Mouse (Mus musculus) liver (tissue): ENCODE measurements around the gene Arih2.

ENCODE experiments used
- DNase-seq: peaks from one replicate; pipeline ENCODE4 v3.0.0-alpha.2; 2020; ENCODE audit warnings: mixed read lengths

Arih2 gene

DNA sequence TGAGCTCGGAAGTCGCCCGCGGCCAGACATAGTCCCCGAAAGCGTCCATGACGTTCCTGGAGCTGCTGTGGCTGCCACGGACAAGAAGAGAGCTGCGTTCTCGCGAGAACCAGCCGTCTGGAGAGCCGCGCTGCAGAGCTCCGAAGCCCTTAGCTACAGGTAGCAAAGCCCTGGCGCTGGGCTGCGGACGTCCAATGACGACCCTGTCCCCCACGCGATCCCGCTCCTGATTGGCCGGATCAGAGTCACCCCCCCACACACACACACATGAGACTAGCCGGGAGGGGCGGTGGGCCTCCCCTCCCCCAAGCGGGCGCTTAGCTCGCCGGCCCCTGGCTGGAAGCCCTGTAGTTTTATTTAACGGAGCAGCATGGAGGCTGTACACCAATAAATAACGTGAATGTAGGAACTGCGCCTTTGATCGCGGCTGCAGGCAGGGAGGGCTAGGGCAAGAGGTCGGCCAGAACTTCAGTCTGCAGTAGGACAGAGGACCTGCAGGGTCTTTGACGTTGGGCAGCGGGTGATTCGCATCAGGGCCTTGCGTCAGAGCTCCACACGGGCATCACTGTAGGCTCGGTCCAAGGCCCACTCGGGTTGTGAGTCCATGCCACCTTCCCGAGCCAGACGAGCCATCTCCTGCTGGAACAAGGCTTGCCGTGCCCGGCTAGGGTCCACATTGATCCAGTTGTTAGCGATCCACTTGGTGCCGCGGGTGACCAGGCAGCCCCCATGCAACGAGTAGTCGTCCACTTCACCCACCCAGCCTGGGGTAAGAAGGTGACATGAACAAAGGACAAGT, 70.4 kb downstream of the Arih2 start, which contains the start of gene Wdr6:
Wdr6 (minus strand) TSS at position 195 of the 799 bp plus-strand sequence.
- DNase-seq = peak; percentile 92

DNA sequence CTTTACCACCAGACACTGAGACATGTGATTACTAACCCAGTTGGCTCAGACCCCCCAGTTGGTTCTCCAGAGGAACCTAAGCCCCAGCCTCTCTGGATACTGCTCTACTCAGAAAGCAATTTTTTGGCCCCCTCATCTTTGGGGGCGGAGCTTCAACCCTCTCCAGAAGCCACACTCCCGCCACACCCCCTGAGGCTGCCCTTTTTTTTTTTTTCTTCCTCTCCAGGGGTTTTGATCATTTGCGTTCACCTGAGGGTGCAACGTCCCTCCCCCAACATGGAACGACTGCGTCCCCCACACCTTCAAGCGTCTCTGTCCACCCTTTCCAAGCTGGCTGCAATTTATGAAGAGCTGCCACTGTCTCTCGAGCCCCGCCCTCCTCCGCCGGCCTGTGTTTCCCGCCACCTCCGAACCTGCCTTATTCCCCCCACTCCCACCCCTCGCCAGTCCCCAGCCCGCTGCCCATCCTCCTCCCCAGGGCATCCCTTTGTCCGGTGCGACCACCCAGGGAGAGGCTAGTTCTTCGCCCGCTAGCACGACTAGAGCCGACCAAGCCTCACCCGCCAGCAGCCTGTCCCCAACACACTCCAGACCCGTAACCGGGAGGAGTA, 71.1 kb downstream of the Arih2 start:
- peak; percentile 57 for DNase-seq

DNA sequence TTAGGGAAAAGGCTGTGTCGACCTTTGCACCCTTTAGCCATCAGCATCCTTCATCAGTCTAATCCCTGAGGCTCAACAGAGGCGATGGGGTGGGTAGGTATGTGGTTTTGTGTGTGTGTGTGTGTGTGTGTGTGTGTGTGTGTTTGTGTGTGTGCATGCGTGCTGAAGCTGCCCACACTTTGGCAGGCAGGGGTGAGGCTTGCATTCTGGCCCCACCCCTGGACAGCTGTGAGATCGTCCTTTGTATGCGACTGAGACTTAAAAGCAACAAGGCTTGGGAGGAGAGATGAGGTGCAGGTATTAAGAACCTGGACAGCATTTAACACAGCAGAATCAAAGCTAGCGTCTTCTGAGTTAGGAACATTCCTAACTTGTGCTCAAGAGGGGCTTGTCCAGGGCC, 72.2 kb downstream of the Arih2 start:
- no peak for DNase-seq

DNA sequence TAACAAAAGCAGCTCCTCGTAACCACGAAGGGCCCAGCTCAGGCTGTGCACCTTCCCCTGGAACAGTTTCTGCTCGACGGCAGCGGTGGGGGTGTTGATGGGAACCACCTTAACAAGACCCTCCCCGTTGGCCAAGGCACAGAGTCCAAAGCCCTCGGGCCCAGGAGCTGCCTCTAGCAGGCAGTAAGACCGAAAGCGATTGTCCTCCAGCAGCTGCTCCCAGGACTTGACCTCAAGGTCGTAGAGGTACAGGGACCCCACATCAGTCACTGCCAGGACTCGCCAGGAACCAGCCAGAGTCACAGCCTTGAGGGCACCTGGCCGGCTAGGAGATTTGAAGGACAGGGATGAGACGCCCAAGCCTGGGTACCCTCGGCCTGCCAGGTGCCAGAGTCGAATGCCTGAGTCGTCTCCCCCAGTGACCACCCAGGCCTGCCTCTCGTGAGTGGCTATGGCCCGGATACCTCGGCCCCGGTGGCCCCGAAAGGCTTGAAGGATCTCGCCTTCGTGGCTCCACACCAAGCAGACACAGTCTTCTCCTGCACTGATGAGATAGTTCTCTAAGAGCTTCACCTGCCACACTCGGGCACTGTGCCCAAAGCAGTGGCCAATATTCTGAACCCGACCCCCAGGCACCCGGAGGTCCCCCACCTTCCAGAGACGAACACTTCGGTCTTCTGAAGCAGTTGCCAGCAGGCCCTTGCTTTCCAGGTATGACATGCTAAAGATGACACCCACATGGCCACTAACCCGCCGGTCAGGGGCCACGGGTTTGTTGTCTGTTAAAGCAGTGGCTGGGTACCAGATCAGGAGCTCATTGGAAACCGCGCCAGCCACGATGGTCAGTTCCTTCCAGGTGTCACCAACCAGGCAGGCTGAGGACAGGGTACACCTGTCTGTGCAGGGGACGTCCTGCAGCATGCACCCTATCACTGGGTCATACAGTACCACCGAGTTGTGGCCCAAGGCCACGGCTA, 73.6 kb downstream of the Arih2 start:
- DNase-seq = no peak

DNA sequence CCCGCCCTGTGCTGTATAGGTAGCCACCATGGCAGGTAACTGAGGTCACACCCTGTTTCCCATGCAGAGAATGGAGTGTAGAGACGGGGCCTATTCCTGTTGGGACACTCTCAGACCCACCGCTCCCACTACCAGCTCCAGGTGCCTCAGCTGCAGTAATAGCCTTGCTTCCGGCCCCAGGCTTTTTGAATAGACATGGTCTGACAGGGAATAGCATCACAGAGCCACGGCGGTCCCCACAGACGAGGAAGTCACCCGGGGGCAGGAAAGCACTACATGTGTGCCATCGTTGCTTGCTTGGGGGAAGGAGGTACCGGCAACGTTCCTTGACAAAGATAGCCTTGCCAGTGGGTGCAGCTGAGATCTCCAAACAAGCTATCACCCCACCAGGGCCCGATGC, 74.3 kb downstream of the Arih2 start:
- DNase-seq = no peak

DNA sequence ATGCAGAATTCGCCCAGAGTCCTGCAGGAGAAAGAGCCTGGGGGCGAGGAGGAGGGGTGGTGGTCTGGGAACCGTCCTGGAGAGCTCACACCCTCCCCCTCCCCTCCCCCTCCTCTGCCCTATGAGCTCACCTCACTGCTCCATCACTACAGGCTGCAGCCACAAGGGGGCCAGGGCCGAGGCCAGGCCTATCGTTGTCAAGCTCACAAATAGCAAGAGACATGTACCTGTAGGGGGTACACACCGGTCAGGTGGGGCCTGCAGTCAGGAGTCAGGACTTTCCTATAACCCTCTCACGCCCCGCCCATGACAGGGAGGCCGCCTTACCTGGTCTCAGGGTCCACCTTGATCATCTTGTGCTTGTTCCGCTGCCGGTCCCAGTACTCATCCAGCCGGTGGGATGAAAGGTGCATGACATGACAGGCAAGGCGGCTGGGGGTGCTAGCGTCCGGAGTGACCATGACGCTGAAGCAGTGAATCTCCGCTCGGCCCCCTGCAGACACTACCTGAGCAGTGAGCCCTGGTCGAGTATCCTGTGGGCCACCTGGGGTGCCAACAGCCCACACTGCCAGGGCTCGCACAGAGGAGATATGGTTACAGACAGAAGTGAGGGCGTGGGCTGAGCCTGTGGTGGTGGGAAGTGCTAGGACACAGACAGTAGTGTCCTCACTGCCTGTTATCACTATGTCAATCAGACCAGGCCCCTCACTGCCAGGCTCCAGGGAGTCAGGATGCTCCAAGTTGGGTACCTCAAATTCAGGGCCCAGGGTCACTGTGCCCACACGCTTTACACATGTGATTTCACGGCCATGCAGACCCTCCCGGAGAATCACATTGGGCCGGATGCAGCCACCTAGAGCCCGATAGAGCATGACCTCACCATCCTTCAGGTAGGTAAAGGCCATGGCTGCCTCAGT, 75.2 kb downstream of the Arih2 start:
- DNase-seq = peak; percentile 63

DNA sequence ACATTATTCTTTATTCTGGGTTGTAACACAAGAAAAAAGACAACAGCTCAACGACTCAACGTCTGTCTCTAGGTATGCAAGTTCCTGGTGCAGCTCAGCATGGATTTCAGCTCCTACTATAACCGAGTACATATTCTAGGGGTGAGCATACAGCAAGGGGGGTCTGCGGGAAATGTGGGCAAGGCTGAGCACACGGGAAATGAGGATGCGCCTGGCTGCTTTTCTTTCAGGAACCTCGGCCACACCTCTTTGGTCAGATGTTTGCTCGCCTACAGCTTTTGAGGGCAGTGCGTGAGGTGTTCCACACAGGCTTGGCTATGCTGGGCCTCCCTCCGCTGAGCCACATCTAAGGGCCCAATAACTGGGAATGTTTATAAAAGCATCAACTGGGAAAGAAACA, 76.9 kb downstream of the Arih2 start:
- no peak for DNase-seq

DNA sequence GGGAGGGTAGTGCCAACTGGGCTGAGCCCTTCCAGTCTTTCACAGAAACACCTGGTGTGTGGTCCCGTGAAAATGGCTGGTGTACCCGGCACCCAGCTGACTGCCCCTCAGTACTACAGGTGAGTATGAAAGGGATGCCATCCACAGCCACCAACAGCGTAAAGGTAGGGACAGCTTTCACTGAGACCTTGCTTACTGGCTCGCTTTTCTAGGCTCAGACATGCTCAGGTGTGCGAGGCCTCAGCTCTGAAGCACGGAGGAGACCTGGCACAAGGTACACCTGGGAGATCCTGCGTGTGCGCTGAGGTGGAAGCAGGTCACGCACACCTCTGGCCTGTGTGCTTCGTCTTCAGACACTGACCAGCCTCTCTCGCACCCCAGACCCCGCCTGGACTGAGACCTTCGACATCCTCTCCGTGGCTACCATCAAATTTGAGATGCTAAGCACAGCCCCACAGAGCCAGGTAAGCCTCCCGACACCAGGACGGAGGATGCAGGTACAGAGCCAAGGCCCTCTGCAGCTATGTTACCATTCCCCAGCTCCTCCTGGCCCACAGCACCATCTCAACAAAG, 77.7 kb downstream of the Arih2 start:
- DNase-seq = no peak

DNA sequence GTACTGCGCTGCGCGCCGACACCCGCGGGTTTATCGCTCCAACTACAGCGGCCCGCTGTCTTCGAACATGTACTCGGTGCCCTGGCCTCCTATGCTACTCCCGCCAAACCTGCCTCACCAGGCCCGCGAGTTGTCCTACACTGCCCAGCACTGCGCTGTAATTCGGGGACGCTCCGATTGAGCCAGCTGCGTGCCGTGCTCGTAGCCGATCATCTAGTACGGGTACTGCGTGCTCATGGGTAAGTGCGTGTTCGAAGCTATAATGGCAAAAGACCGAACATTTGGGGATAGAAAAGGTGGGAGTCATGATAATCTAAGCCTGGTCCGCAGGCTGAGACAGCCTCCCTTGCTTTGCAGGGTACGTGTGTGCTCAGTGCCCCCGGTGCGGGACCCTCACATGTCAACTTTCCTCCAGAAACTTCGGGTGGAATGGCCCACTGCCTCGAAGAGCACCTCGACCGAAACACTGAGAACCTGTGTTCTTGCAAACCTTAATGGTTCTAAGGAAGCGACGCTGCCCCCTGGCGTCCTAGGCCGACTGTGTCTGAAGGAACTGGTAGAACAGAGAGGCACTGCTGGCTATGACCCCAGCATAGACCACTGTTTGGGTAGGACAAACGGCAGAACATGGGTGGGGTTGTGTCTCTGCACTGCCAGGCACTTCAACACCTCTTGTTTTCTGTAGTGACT, 78.8 kb downstream of the Arih2 start:
- DNase-seq = peak; percentile 89

DNA sequence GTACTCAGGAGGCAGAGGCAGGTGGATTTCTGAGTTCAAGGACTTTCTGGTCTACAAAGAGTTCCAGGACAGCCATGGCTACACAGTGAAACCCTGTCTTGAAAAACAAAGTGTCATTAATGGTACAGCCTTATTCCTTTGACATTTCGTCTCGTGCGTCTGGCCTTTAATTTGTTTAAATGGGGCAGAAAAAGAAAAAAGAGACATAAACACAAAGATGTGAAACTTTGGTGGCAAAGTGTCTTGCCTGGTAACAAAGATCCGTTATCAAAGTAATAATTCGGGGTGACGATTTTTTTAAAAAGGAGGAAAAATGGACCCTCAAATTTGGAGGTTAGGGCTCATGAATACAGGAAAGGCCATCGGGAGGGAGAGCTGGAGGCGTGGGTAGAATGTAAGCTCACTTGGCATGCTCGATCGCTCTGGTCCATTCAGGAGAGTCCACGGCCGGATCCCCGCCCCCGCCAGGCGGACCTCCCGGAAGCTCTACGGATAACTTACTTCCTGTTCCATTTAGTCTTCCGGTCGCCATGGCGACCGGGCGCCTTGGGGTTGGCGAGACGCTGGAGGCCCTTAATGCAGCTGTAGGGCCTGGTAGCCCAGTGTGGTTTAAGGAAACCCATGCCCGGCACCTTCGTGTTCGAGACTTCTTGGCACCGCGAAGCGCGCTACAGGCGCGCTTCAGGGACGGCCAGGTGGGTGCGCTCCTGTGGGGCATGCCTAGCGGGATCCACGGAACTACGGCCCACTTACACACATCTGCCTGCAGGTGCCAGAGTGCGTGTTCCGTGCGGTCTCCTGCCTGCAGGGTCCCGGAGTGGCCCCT, 79.6 kb downstream of the Arih2 start, which contains the start of gene Dalrd3:
Dalrd3 (plus strand) TSS at position 506 of the 826 bp plus-strand sequence.
- DNase-seq = peak; percentile 94

DNA sequence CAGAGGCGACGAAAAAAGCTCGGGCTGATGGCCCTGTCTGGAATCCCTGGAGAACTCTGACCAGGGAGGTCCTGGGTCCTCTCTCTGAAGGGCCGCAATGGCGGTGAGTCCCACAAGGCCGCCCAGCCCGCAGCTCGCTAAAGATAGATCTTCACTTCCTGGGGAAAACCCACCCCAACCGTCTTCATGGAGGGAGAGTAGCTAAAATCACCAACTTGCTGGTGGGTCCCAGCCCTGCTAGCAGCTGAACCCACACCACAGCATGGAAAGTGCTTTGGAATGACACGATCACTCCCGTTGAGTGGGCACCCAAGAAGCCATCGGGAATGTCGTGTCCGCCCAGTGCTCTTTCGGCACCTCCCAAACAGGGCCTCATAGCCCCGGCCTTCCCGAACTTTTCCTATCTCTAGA, 80.7 kb downstream of the Arih2 start:
- DNase-seq = no peak

DNA sequence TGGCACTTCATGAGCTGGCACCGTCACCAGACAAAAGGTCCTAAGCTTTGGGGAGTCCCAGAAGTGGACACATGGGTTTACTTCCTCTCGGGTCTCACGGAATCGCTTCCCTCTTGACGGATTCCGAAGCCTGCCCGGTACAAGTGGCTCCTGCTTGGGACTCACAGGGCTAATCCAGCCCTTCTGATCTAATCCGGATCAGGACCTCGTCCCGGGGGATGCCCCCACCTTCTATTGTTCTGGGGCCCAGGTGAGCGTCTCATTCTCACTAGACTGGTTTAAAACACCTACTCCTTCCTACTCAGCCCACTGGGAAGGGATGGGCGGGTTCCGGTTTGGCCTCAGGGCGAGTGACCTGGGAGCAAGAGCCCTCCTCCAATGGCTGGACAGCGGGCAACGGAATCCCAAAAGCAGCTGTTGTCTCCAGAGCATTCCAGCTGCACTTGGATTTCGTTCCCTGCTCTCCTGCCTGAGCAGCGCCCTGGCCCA, 81.2 kb downstream of the Arih2 start:
- peak; percentile 50 for DNase-seq

DNA sequence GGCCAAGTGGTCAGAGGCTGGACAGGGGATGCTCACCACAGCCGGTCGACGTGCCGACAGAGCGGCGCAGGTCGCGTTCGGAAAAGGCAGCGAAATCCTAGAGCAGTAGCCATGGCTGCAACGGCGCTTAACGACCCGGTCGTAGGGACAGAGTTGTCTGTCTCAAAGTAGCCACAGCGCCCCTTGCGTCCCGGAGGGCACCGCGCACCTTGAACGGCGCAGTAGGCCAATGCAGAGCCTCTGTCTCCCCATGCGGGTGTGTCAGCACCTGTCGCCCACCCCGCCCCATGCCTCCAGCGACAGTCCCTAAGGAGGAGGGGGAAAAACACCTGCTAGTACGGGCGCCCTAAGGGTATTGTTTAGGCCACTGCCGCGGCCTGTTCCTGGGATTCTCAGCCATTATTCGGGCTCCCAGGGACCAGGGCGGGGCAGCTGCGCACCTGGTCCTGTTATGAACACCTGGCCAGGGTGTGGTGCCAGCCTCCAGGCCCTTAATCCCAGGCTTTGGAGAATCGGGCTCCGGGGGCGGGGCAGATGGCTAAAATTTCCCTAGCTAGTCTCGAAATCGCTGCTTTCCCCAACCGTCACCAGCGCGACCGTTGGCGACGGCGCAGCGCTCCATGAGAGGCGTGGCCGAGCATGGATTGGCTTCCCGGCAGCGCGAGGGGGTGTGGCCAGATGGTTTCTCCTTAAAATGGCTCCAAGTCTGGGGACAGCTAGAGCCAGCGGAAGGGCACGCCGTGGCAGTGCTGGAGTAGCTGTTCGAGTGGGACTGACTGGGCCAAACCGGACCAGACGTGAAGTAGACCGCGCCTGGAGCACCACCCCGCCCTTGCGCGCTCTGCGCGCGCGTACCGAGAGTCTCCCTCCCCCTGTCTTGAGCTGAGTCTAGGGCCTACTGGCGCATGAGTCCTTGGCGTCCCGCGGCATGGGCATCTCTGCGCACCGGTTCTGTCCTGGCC, 82.1 kb downstream of the Arih2 start, which contains the start of gene Ndufaf3:
Ndufaf3 (minus strand) TSS at position 620 of the 962 bp plus-strand sequence.
- DNase-seq = peak; percentile 97

DNA sequence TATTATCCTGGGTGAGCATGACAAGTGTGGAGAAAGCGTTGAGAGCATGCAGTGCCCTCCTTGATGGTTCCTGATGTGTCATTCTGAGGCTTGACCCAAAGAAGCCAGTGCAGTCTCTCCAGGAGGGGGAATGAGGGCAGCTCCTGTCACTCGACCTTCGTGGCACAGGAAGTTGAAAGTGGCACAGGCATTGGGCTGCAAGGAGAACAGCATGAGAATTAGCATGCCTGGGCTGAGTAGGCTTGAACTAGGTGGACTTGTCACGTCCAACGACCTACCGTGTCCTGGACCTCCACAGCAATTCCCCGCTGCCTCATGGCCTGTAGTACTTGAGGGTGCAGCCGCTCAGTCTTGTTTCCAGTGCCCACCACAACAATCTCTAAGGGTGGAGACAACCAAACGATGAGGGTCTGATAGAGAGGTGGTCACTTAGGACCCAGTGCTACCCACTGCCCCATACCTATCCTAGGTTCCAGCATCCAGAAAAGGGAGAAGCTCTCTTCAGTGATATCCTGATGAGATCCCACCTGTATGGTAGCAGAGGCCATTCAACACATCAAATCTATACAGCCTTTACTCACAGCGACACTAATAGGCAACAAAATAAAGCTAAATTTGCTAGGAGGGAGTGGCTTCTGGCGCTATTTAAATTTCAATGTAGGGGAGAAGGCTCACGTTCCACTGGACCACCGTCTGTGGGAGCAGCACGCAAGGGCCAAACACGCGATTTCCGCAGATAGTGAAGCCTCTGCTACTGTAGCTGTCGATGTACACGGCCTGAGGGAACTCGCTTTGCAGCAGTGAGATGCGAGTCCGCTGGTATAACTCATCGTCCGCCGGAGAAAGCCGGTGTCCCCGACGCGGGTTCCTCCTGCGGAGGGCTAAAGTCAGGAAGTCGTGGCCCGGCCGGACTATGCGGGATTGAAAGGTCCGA, 83.0 kb downstream of the Arih2 start:
- DNase-seq = no peak

DNA sequence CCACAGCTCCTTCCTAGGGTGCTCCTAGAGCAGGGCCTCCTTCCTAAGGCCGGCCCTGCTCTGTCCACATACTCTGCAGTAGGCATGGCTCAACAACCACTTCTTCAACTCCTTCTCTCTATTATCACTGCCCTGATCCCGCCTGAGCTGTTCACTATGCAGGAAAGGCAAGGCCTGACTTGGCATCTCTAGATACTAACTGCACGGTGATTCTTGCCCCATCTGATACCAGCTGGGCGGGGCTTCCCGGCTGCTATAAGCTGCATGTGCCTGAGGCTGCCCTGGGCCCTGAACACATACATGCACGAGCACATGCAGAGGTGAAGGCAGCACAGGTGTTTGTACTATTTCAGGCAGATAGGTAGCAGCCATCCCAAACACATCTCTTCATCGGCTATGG, 85.1 kb downstream of the Arih2 start:
- DNase-seq = peak; percentile 42

DNA sequence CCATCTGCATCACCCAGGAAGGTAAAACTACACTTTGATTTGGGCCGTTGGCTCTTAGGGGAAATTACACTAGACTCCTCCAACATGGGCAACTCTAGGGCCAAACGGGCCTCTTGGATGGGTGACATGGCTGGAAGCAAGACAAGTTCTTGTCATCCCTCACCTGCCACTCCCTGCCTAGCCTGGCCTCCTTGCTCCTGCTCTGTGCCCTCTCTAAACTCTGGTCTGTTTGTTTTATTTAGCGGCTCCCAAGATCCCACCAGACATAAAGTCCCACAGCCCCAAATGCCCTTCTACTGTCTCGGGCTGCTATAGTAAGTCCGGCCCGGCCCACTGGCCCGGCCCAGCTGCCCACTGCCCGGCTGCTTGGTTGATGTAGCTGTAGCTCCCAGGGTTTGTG, 85.5 kb downstream of the Arih2 start:
- DNase-seq = no peak

DNA sequence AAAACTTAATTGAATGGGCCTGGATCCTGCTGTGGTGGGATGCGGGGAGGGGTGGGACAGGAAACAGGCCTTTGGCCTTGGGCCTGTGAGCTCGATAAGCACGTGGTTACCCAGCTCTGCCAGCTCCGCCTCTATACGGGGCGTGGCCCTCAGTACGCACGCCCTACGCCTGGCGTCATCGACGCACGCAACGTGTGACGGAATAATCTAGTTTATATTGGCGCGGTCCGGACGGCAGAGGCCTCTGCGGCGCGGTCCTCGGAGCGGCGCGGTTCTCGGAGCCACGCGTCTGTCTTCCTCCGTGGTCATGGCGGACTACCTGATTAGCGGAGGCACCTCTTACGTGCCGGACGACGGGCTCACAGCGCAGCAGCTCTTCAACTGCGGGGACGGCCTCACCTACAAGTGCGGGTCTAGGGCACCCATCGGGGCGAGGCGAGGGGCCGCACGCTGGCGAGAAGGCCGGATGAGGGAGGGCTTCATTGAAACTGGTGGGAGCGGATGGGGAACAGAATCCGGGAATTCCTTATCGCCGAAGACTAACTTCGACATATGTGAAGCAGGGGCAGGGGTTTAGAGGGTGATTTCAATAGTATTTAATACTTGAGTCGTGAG, 88.9 kb downstream of the Arih2 start, which contains the start of gene Impdh2:
Impdh2 (plus strand) TSS at position 60 of the 615 bp plus-strand sequence.
- DNase-seq = peak; percentile 96
